Mouse (Mus musculus) left cerebral cortex, adult 11 months (tissue): ENCODE measurements around the gene A130010J15Rik.

ENCODE experiments used
- DNase-seq: peaks from one replicate; pipeline ENCODE4 v3.0.0; 2022; ENCODE audit warnings: low spot score

The A130010J15Rik gene

DNA sequence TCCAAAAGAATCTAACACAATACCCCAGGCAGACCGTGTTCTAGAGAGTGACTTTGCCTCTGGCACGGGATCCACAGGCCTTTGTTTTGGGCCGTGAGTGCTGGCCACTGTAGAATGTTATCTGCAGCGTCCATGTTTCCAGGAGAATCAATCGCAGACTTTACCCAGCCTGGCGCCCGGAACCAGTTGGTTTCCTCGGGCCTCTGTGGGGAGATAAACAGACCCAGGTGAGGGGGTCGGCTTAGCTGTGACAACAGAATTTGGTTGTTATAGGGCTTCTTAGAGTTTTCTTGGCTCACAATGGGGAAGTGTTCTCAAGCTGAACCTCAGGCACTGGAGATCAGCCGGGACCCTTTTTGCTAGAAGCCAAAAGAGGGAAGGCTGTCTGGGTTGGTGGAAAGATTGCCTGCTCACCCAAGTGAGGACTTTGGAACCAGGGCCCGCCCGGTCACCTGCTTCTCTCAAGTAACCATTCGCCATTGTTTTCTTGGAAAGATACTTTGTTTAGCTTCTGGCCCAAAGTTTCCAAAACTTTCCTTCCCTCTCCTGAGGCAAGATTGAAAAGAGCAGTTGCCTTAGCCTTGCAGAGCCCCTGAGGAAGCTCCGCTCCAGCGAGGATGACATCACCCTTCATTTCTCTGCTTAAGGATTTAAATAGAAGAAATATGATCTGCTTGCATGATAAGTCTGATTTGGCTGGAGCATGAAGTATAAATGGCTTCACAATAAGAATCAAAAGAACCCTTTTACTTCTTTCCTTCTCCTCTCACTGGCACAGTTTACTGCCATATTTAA is 11.3 kb upstream of the A130010J15Rik start:
- DNase-seq: no peak

DNA sequence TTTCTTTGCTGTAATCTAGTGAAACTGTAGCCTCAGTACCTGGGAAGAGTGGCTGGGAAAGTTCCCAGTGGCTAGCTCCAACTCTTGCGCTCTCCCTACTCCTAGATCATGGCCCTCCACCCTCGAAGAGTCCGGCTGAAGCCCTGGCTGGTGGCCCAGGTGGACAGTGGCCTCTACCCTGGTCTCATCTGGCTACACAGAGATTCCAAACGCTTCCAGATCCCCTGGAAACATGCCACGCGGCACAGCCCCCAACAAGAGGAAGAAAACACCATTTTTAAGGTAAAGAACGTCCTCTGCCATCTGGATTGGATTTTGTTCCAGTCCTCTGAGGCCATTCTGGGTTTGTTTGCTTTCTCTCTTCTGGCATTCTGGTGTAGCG is 10.7 kb upstream of the A130010J15Rik start:
- no peak for DNase-seq

DNA sequence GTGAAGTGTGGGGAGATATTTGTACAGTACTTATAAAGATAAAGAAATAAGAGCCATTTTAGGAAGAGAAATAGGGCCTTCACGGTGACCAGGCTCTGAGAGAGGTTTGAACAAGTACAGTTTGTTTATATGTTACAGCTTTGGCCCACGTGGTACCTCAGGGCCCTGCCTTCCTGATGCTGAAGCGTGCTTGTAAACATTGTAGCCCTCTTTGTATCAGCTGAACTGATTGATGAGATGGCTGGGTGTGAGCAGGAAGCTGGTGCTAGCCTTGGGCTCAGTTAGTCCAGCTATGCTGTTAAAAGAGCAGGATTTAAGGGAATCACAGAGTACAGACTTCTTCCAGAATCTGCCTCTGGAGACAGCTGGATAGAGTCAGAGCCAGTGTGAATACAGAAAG is 8.7 kb upstream of the A130010J15Rik start:
- DNase-seq: no peak

DNA sequence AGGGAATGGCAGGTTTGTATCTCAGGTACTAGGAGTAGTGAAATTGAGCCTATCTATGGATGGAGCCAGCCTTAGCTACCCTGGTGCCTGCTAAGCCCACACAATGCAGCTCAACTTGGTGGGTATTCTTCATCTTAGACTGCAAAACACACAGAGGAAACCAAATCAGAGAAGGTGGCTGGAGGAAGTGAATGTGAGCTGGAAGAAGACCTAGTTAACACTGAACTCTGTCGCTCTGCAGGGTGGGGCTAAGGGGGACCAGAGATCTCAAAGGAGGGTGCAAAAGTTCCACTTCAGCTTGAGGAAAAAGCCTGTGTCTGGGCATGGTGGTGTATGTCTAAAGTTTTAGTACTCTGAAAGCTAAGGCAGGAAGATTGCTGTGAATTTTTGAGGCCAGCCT is 8.2 kb upstream of the A130010J15Rik start:
- DNase-seq: no peak

DNA sequence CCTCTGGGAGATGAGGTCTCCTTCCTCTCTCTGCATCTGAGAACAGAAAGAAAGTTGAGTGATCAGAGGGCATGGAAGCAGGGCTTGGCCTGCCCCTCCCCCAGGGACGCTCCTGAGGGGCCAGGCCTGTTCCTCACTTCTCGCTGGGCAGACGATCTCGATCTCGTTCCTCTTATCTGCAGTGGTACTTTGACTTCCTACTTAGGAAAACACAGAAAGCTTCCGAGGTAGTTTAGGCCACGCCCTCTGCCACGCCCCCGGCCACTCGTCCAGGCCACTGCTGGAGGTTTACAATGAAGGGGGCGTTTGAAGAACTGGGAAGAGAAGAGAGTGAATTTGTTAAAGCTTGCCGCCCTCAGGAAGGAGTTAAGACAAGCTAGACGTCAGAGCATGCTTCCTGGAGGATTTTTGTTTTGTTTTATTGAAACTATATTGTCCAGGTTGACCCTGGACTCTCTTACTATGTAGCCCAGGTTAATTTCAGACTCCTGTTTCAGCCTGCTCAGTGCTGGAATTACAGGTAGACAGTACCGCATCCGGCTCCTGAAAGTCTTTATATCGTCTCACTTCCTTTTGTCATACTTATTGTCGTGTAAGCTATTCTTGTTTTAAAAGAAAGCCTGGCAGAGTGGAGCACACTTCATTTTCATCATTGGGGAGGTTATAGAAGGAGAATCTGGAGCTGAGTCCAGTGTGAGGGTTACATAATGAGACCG is 7.4 kb upstream of the A130010J15Rik start:
- no peak for DNase-seq

DNA sequence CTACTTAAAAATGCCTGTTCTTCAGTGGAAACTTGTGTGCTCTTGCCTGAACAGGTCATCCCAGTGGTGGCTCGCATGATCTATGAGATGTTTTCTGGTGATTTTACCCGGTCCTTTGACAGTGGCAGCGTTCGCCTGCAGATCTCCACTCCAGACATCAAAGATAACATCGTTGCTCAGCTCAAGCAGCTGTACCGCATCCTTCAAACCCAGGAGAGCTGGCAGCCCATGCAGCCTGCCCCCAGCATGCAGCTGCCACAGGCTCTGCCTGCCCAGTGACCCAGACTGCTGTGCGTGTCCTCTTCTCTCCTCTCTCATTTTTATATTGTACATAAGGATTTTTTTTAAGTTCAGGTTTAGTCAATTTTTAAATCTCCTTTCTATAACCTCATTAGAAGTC is 1.4 kb downstream of the A130010J15Rik start:
- no peak for DNase-seq

DNA sequence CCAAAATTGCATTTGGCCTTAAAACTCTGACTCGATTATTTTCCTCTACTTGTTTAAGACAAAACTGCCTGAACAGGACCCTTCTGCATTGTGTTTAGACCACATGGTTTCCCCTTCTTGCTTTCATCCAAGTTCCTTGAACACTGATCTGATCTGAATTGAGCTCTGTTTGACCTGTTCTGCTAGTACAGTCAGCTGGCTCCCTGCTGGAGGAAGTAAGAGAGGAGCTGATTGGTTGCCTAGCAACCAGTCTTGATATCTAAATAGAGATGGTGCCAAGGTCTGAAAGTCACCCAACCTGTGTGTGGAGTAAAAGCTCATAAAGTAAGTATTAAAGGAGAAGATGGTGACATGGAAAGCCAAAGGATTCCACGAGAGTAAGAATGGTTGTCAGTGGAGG is 2.0 kb downstream of the A130010J15Rik start:
- DNase-seq: no peak

DNA sequence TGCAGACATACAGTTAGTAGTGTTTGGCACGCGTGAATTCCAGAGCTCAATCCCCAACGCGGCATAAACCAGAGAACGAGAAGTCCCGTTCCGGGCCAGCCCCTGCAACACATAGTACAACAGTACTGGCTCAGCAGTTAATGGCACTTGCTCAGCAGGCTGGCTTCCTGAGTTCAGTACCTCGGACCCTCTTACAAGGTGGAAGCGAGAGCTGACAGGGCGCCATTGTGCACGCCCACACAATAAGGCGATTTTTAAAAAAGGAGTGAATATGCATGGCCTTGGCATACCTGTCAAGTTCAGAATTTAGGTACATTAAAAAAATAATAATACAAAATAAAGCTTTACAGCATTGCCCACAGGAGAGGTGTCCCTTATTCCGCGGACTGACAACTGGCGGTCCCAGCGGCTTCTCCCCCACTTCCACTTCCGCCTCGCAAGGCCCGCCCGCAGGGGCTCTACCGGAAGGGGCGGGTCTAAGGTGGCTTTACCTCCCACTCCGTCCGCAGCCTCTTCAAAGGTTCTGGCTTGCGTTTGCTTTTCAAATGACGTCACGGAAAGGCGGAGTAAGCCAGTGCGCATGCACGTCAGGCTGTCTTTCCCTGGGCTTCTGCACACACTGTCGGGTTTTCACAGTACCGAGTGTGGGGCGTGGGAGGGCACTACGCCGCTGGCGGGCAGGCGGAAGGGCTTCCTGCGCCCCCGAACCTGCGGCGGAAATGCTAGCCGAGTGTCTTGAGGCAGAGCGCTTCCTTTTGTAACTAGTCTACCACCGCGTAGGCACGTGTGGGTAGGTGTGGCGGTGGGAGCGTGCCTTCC is 5.4 kb downstream of the A130010J15Rik start:
- DNase-seq: peak; percentile 94

DNA sequence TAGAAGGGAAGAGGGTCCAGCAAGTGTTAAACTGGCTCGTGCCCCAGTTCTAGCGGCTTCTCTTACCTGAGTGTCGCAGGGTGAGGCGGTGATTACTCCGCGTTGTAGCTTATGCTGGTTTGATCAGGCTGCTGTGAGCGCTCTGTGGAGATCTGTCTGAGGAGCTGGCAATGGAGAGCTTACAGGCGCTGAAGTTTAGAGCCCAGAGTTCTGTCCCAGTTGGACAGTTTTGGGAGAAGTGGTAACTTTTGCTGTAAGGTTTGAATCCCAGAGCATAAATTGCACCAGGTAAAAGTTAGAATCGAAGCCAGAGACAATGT is 5.9 kb downstream of the A130010J15Rik start:
- DNase-seq: no peak

DNA sequence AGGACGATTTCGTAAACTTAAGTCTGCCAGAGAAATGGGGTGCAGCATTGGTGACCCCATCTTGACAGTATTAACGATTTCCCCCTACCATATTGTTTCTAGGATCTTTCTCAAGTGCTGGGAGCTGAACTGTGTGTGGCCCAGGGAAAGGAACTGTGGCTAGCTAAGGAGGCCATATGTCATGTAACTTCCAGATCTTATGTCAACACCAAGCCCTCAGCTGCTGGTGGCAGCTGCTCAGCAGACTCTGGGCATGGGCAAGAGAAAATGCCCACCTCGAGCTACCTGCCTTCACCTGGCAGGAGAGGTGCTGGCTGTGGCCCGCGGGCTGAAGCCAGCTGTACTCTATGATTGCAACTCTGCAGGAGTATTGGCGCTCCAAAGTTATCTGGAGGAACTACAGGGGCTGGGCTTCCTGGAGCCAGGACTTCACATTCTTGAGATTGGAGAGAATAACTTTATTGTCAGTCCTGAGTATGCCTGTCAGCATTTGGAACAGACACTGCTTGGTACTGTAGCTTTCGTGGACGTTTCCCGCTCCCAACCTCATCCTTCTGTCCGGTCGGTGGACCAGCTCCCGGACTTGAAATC is 6.4 kb downstream of the A130010J15Rik start:
- no peak for DNase-seq

DNA sequence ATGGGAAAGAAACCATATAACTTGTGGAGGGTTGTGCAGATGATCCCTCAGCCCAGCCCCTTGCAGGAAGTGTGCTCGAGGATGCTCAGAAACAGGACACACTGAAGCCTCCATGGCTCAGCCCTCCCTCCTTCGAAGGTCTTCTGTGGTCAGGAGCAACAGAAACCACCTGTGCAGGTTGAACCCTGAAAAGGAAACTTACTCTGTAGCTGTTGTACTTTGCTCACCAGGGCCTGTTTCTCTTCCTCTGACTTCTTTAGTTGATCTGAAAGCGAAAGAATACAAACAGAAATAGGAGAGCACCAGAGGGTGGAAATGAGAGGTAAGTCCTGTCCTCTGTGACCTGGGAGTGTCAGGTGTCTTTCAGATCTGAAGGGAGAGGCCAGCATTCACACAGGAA is 13.3 kb downstream of the A130010J15Rik start:
- DNase-seq: no peak

DNA sequence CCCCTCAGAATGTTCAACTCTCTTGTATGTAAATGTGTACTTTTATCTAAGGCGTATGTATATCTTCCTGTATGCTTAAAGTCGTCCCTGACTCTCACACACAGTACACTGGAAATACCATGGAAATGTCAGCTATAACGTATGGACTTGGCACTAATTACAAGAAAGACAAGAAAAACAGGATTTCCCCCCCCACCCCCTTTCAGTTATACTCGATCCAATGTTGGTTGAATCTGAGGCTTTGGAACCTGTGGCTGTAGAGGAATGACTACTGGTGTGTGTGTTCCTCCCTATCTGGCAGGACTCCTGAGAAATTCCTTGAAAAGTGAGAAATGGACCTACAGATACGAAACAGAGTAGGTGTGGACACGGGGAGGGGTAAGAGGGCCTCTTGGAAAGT is 20.4 kb downstream of the A130010J15Rik start:
- no peak for DNase-seq

DNA sequence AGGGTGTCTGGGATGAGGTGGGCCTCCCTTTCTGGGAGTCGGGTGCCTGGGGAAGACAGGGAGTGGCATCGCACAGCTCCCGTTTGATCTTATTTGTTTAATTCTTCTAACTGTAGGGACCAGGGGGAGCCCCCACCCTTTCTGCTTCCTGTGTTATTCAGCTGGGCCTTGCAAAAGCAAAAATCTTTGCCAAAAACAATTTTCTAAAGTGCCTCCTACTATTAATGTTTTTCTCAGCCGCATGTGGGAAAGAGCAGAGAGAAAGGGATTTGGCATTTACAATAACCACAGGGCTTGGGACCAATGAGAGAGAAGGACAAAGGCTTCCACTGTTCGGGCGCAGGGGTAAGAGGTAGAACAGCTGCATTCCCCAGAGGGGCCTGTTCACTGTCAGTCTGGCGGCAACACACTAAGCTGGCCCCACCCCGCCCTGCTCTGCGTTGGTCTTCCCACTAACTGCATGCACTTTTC is 21.3 kb downstream of the A130010J15Rik start:
- no peak for DNase-seq

DNA sequence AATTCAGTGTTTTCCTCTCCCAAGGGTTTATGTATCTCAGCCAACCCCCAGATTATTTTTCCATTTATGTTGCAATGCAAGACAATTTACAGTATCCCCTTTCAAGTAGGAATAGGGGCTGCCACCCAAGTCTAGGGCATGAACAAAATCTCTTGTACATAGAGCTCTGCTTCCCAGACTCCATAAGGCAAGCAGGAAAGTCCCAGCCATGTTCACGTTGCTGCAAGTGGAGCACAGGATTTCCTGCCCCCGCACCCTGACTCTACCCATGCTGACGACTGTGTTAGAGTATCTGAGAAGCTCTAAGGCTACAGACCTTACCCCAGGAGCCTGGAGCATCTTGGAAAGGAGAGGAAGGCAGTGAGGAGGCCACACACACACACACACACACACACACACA is 21.9 kb downstream of the A130010J15Rik start:
- no peak for DNase-seq

DNA sequence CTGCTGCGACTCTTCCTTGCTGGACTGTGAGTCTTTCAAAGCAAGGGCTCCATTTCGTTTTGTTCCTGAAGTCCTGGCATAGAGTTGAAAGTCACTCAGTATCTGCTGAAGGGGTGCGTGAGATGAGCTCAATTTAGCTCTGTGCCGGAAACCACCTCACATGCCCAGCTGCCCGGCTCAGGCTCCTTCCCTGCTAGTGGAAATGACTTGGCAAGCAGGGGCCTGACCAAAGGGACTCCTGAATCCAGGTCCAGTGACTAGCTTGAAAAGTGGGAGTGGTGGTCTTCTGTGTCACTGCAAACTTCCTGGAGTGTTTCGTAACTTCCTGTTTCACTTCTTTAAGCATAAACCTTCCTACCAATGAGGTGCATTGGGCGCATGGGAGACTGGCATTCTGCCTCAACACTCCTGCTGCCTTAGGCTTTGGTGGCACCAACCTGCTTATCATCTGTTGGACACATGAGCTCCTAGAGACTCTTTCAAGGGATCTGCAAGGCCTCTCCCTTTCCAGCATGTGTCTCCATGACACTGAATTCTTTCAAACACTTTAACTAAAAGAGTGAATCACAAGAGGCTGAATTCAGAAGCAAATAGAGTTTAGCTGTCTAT is 23.9 kb downstream of the A130010J15Rik start:
- no peak for DNase-seq

DNA sequence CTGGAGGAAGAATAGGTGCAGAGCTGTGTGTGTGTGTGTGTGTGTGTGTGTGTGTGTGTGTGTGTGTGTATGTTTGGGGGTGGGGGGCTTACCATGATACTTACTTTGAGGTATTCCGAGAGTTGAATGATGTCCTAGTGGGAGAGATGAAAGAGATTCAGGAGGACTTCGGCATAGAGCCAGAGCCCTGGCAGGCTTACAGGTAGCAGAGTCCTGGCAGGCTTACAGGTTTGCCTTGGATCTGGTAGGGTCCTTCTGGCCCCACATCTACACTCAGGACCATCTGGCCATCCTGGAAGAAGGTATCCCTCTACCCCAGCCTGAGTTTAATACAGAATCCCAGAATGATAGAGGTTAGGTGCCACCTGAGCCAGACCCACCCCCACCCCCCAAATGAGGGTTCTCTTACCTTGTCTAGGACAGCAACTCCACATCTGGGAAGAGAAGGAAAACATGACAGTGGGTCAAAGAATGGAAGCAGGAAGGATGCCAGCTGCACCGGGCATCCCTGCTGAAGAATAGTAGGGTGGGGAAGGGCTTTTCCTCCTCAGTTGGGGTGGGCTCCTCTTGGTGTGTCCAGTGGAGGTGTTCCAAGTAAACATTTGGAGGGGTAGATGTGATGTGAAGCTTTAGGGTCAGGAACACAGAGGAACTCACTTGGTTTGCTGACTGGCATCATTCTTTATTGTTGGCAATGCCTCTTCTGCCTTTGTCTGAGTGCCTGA is 26.7 kb downstream of the A130010J15Rik start:
- DNase-seq: no peak

DNA sequence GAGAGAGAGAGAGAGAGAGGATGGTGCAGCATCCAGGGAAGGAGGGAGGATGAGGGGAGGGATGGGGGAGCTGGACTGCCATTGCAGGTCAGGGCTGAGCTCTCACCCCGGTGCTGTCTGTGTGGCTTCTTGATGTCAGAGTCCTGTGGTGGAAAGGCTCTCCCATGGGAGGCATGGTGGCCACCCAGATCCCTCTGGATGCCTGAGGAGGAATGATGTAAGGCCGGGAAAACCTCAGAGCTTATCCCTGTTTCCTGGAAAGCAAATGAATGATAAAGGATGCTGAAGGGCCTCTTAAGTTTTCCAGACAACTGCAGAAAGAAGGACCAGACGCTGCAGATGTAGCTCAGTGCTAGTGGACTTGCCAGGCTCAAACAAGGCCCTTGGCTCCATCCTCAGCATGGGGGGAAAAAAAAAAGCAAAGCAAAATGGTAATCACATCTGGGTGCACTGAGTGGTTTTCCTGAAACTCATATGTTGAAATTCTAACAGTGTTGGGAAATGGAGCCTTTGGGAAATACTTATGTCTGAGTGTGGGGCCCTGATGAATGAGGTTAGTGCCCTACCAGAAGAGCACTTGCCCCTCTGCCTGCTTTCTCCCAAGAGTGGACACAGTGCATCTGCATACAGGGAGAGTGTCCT is 27.4 kb downstream of the A130010J15Rik start:
- no peak for DNase-seq

DNA sequence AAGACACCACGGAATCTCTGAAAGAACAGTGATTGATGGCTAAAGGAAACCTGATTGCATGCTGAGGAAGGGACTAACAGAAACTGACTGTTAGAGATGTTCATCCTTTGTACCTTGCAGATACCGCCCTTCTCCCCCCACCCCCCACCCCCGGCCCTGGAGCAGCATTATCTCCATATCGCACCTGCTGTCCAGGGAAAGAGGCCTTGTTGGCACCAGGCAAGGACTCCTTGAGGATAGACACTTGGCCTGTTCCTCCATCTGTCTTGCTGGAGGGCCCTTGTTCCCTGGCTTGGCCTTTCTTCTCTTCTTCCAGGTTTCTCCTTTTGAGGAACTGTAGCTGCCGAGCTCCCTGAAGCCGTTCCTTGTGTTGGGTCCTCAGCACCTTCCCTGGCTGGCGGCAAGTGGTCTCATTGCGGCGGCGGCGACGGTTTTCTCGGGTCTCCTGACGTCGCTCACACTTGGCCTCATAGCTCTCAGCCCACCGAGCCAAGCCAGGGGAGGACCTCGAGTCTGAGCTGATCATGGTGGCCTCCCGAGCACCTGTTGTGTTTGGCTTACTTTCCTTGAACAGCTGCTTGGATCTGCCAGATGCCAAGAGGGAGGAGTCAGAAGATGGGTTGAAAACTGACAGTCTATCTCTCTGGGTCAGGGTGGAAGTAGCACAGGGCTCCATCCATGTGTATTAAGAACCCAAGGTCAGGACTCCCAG is 29.8 kb downstream of the A130010J15Rik start:
- no peak for DNase-seq

DNA sequence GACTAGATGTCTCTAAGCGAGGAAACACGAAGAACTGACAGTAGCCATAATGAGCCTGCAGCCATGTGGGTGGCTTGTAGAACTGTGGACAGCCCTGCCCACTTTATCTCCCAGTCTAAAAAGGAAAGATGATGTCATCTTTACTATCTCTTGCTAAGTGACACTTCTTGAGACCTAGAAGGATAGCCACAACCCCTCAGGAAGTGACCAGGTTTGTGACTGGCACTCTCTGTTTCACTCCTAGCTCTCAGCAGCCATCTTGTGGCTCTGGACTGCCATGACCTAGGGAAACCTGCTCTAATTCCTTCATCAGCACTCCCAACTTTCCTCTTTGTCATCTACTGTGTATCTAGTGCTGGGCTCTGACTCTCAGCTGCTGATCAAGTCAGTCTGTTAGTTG is 30.5 kb downstream of the A130010J15Rik start:
- DNase-seq: no peak
